Mouse (Mus musculus): Measurements from ENCODE around the gene Ddx46. TPM values are rescaled to one million over a fixed set of nuclear protein-coding genes. Genes with fewer than 3 reads are reported as not detected.
"Not testable (repeated sequence)": the region's sequence is repeated elsewhere in the genome, so short reads cannot be mapped to it uniquely, and the experiment has no call there.

Gene Ddx46
- polyA plus RNA-seq, 1 experiment from 2014 or later, result 32.1 TPM

- WGBS, result 22% methylated on average over 8 of the region's 8 CpGs
- Histone ChIP-seq H3K4me2 (ENCODE audit: low read length) (peak overlapping the region; percentile 70), H3K27me3 (ENCODE audit: control insufficient read depth, insufficient read depth, low read length) (no peaks in the 10 kb centered on the region), H3K27ac (replicated peaks; ENCODE audit: low read depth, low read length) (no peak overlapping the region), H3K4me3 (replicated peaks; ENCODE audit: low read depth, low read length) (peak overlapping the region; percentile 98), H3K4me1 (ENCODE audit: control insufficient read depth, insufficient read depth, low read length) (peaks cover 16% of the 10 kb centered on the region), H3K36me3 (ENCODE audit: control insufficient read depth, insufficient read depth, low read length) (peaks cover 5% of the 10 kb centered on the region), H3K9ac (replicated peaks; ENCODE audit: low read length) (peak overlapping the region; percentile 99), H3K9me3 (ENCODE audit: control insufficient read depth, low read length) (no peaks in the 10 kb centered on the region)
- DNase-seq (no peak), ATAC-seq (ENCODE audit: low FRiP score, low TSS enrichment) (no peak)
Measured at GRCm38 (mm10) chr13:55694110-55694509, 59.3 kb downstream of the Ddx46 start.

DNA sequence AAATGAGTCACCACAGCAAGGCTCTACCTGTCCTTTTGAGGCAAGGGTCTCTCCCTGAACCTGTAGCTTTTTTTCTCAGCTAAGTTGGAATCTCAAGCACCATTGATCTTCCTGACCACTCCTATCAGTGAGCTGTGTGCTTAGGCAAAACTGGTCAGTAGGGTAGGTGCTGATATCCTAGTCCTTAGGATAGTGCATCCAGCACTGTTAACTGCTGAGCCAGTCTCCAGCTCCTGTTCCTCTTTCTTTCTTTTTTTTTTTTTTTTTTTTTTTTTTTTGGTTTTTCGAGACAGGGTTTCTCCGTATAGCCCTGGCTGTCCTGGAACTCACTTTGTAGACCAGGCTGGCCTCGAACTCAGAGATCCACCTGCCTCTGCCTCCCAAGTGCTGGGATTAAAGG, 61.2 kb downstream of the Ddx46 start:
- DNase-seq; H3K4me2 ChIP-seq (ENCODE audit: low read length); H3K27ac ChIP-seq (replicated peaks; ENCODE audit: low read depth, low read length); H3K9ac ChIP-seq (replicated peaks; ENCODE audit: low read length); H3K4me3 ChIP-seq (replicated peaks; ENCODE audit: low read depth, low read length); H3K9me3 ChIP-seq (ENCODE audit: control insufficient read depth, low read length); H3K27me3 ChIP-seq (ENCODE audit: control insufficient read depth, insufficient read depth, low read length); ATAC-seq (ENCODE audit: low FRiP score, low TSS enrichment): not testable (repeated sequence)
- Histone ChIP-seq H3K36me3 (ENCODE audit: control insufficient read depth, insufficient read depth, low read length) (peaks cover 21% of the 10 kb centered on the region), H3K4me1 (ENCODE audit: control insufficient read depth, insufficient read depth, low read length) (peaks cover 16% of the 10 kb centered on the region)
- WGBS, result no CpG with 5 or more reads among the region's 3 CpGs

DNA sequence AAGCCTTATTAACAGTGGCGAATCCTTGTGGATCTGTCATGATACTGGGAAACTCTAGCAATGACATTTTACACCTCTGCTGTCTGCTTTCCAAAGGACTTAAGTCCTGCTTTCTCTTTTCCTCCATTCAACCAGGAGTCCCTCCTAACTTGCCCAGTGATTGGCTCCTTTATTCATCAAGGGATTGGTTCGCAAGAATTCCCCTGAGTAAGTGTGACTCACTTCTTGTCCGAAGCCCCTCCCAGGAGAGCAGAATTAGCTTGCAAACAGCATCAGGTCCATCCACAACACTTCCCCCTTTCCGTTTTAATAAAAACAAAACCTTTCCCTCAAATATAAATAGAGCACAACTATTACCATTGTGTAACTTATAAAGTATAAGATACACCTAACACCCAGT, 69.5 kb downstream of the Ddx46 start:
- no peaks in the 10 kb centered on the region for H3K4me1 ChIP-seq (ENCODE audit: control insufficient read depth, insufficient read depth, low read length)
- no peaks in the 10 kb centered on the region for H3K27me3 ChIP-seq (ENCODE audit: control insufficient read depth, insufficient read depth, low read length)
- no peak overlapping the region for H3K9ac ChIP-seq (replicated peaks; ENCODE audit: low read length)
- ATAC-seq (ENCODE audit: low FRiP score, low TSS enrichment) (no peak), DNase-seq (no peak)
- no peak overlapping the region for H3K4me3 ChIP-seq (replicated peaks; ENCODE audit: low read depth, low read length)
- peaks cover 33% of the 10 kb centered on the region for H3K36me3 ChIP-seq (ENCODE audit: control insufficient read depth, insufficient read depth, low read length)
- 86% methylated on average over 4 of the region's 4 CpGs for WGBS
- no peaks in the 10 kb centered on the region for H3K9me3 ChIP-seq (ENCODE audit: control insufficient read depth, low read length)
- no peak overlapping the region for H3K4me2 ChIP-seq (ENCODE audit: low read length)
- H3K27ac ChIP-seq (replicated peaks; ENCODE audit: low read depth, low read length), result no peak overlapping the region

GRCm38 (mm10) chr13:55712846-55713245, 78.0 kb downstream of the Ddx46 start:
- WGBS, result 92% methylated on average over 3 of the region's 3 CpGs
- Histone ChIP-seq H3K4me3 (replicated peaks; ENCODE audit: low read depth, low read length) (no peak overlapping the region), H3K4me1 (ENCODE audit: control insufficient read depth, insufficient read depth, low read length) (peaks cover 16% of the 10 kb centered on the region; the same call in 1 of the 2 replicates), H3K27ac (replicated peaks; ENCODE audit: low read depth, low read length) (no peak overlapping the region), H3K9me3 (ENCODE audit: control insufficient read depth, low read length) (no peaks in the 10 kb centered on the region), H3K4me2 (ENCODE audit: low read length) (no peak overlapping the region), H3K36me3 (ENCODE audit: control insufficient read depth, insufficient read depth, low read length) (peaks cover 4% of the 10 kb centered on the region; the same call in 1 of the 2 replicates), H3K9ac (replicated peaks; ENCODE audit: low read length) (no peak overlapping the region), H3K27me3 (ENCODE audit: control insufficient read depth, insufficient read depth, low read length) (no peaks in the 10 kb centered on the region)
- DNase-seq, result no peak
- no peak for ATAC-seq (ENCODE audit: low FRiP score, low TSS enrichment)

GRCm38 (mm10) chr13:55714501-55715166, 79.8 kb downstream of the Ddx46 start, which contains the start of gene Txndc15:
Txndc15 (plus strand) TSS chr13:55714650.
- under 1% methylated on average over 63 of the region's 63 CpGs for WGBS
- H3K4me3 ChIP-seq (replicated peaks; ENCODE audit: low read depth, low read length), result peak within 1 kb of the TSS; percentile 91
- DNase-seq (peak; percentile 95), ATAC-seq (ENCODE audit: low FRiP score, low TSS enrichment) (peak; percentile 93)
- H3K4me2 ChIP-seq (ENCODE audit: low read length), result peak within 1 kb of the TSS; percentile 74
- peak within 1 kb of the TSS; percentile 92 for H3K9ac ChIP-seq (replicated peaks; ENCODE audit: low read length)
- H3K27ac ChIP-seq (replicated peaks; ENCODE audit: low read depth, low read length), result peak within 1 kb of the TSS; percentile 97
- H3K4me1 ChIP-seq (ENCODE audit: control insufficient read depth, insufficient read depth, low read length), result peaks cover 16% of the 10 kb centered on the region; the same call in 1 of the 2 replicates
- H3K27me3 ChIP-seq (ENCODE audit: control insufficient read depth, insufficient read depth, low read length), result no peaks in the 10 kb centered on the region
- peaks cover 21% of the 10 kb centered on the region for H3K36me3 ChIP-seq (ENCODE audit: control insufficient read depth, insufficient read depth, low read length)
- no peaks in the 10 kb centered on the region for H3K9me3 ChIP-seq (ENCODE audit: control insufficient read depth, low read length)

DNA sequence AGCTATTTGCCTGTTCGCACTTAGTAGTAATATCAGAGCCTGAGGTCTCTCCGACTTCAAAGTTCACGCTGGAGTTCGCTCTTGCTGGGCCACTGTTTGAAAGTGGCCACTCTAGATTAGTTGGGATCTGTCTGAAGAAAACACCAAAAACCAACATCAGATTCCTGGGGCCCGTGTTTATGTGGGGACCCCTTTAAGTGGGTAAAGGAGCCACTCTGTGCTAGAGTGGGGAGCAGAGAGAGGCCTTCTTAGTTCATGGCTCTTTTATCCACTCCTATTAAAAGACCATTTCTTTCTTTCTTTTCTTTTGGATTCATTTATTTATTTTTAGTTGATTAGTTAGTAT, 80.3 kb downstream of the Ddx46 start:
- Histone ChIP-seq H3K4me3 (replicated peaks; ENCODE audit: low read depth, low read length) (peak overlapping the region; percentile 91), H3K36me3 (ENCODE audit: control insufficient read depth, insufficient read depth, low read length) (peaks cover 26% of the 10 kb centered on the region), H3K4me2 (ENCODE audit: low read length) (peak overlapping the region; percentile 74), H3K27me3 (ENCODE audit: control insufficient read depth, insufficient read depth, low read length) (no peaks in the 10 kb centered on the region), H3K9ac (replicated peaks; ENCODE audit: low read length) (peak overlapping the region; percentile 92), H3K4me1 (ENCODE audit: control insufficient read depth, insufficient read depth, low read length) (peaks cover 16% of the 10 kb centered on the region; the same call in 1 of the 2 replicates), H3K27ac (replicated peaks; ENCODE audit: low read depth, low read length) (peak overlapping the region; percentile 97), H3K9me3 (ENCODE audit: control insufficient read depth, low read length) (no peaks in the 10 kb centered on the region)
- 7% methylated on average over 5 of the region's 5 CpGs for WGBS
- ATAC-seq (ENCODE audit: low FRiP score, low TSS enrichment) (no peak), DNase-seq (no peak)

DNA sequence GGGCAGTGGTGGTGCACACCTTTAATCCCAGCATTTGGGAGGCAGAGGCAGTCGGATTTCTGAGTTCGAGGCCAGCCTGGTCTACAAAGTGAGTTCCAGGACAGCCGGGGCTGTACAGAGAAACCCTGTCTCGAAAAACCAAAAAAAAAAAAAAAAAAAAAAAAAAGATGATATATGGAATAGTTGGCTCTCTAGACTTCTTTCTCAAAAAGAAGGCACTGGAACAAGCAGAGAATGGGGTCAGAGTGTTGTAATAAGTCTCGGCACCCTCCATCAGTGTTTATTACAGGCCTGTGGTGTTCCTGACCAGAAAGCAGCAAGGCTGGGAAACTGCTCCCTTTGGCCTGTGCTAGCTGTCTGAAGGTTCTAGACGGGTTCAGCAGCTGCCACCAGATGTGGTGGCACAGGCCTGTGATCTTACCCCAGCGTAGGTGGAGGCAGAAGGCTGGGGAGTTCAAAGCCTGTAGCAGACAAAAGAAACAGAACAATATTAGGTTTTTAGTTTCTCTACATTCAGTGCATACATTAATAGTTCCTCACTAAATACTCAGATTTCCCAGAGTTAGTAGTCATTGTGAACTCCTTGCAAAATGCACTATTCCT, 81.2 kb downstream of the Ddx46 start:
- Histone ChIP-seq H3K9me3 (ENCODE audit: control insufficient read depth, low read length) (no peaks in the 10 kb centered on the region), H3K36me3 (ENCODE audit: control insufficient read depth, insufficient read depth, low read length) (peaks cover 30% of the 10 kb centered on the region), H3K9ac (replicated peaks; ENCODE audit: low read length) (no peak overlapping the region), H3K27ac (replicated peaks; ENCODE audit: low read depth, low read length) (no peak overlapping the region), H3K4me3 (replicated peaks; ENCODE audit: low read depth, low read length) (peak overlapping the region; percentile 91; the same call in 1 of the 2 replicates), H3K4me2 (ENCODE audit: low read length) (peak overlapping the region; percentile 74), H3K27me3 (ENCODE audit: control insufficient read depth, insufficient read depth, low read length) (no peaks in the 10 kb centered on the region), H3K4me1 (ENCODE audit: control insufficient read depth, insufficient read depth, low read length) (peaks cover 16% of the 10 kb centered on the region; the same call in 1 of the 2 replicates)
- DNase-seq (no peak), ATAC-seq (ENCODE audit: low FRiP score, low TSS enrichment) (no peak)
- 86% methylated on average over 7 of the region's 7 CpGs for WGBS

GRCm38 (mm10) chr13:55721516-55721915, 86.7 kb downstream of the Ddx46 start:
- WGBS, result 70% methylated on average over 8 of the region's 8 CpGs
- Histone ChIP-seq H3K4me2 (ENCODE audit: low read length) (no peak overlapping the region), H3K4me3 (replicated peaks; ENCODE audit: low read depth, low read length) (no peak overlapping the region), H3K9ac (replicated peaks; ENCODE audit: low read length) (no peak overlapping the region), H3K9me3 (ENCODE audit: control insufficient read depth, low read length) (no peaks in the 10 kb centered on the region), H3K27ac (replicated peaks; ENCODE audit: low read depth, low read length) (no peak overlapping the region), H3K4me1 (ENCODE audit: control insufficient read depth, insufficient read depth, low read length) (0 out of 2 replicates have a peak, but pooled peaks cover 5% of the 10 kb centered on the region), H3K36me3 (ENCODE audit: control insufficient read depth, insufficient read depth, low read length) (peaks cover 74% of the 10 kb centered on the region), H3K27me3 (ENCODE audit: control insufficient read depth, insufficient read depth, low read length) (no peaks in the 10 kb centered on the region)
- DNase-seq, result no peak
- ATAC-seq (ENCODE audit: low FRiP score, low TSS enrichment), result no peak

DNA sequence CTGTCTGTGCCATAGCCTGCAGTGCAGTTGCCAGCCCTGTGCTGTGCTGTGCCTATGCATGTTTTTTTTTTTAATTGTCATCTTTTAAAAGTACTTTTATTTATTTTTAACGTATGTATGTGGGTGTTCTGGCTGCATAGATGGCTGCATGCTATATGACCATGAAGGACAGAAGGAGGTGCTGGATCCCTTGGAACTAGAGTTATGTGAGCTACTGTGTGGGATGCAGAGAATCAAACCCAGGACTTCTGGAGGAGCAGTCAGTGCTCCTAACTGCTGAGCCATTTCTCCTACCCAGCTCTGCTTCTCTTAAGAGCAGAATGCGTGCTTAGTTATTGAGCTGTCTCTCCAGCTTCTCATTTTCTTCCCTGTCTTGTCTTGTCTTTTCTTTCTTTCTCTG, 87.2 kb downstream of the Ddx46 start:
- ATAC-seq (ENCODE audit: low FRiP score, low TSS enrichment), result no peak
- no peak overlapping the region for H3K4me2 ChIP-seq (ENCODE audit: low read length)
- WGBS, result 91% methylated on average over 2 of the region's 2 CpGs
- DNase-seq, result no peak
- H3K4me3 ChIP-seq (replicated peaks; ENCODE audit: low read depth, low read length), result no peak overlapping the region
- peaks cover 74% of the 10 kb centered on the region for H3K36me3 ChIP-seq (ENCODE audit: control insufficient read depth, insufficient read depth, low read length)
- H3K9ac ChIP-seq (replicated peaks; ENCODE audit: low read length), result no peak overlapping the region
- H3K4me1 ChIP-seq (ENCODE audit: control insufficient read depth, insufficient read depth, low read length), result 0 out of 2 replicates have a peak, but pooled peaks cover under 1% of the 10 kb centered on the region
- H3K27ac ChIP-seq (replicated peaks; ENCODE audit: low read depth, low read length), result no peak overlapping the region
- no peaks in the 10 kb centered on the region for H3K27me3 ChIP-seq (ENCODE audit: control insufficient read depth, insufficient read depth, low read length)
- H3K9me3 ChIP-seq (ENCODE audit: control insufficient read depth, low read length), result no peaks in the 10 kb centered on the region

Data from midbrain, embryonic 14.5 days (tissue).